Mouse (Mus musculus): ENCODE measurements around the gene Ror1. TPM values are rescaled to one million over a fixed set of nuclear protein-coding genes. Genes with fewer than 3 reads are reported as not detected.
A peak's percentile ranks its signal among the peaks of the same experiment; 100 is the strongest.

The Ror1 gene
- polyA plus RNA-seq, 1 experiment from 2014 or later = 12.4 TPM

DNA sequence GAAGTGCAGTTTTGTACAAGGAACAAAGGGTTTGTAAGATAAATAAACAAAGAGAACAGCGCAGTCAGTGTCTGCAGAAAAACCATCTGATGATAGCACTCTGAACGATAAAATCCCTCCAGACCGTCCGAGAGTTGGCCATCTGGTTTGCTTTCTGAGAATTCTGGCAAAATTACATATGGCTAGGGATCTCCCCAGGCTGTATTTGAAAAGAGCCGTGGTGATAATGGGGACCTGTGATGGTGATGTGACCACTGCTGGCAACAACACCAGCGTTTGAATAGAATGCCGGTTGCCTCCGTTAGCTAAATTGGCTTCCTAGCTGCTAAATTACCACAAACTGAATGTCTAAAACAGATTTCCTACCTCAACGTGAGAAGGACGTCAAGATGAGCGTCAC is 277.2 kb downstream of the Ror1 start:
- no peak overlapping the region for H3K4me2 ChIP-seq (ENCODE audit: low read length)
- no peak for ATAC-seq (ENCODE audit: insufficient number of reproducible peaks, insufficient read depth, low FRiP score, low read depth)
- WGBS = 56% methylated on average over 11 of the region's 11 CpGs

DNA sequence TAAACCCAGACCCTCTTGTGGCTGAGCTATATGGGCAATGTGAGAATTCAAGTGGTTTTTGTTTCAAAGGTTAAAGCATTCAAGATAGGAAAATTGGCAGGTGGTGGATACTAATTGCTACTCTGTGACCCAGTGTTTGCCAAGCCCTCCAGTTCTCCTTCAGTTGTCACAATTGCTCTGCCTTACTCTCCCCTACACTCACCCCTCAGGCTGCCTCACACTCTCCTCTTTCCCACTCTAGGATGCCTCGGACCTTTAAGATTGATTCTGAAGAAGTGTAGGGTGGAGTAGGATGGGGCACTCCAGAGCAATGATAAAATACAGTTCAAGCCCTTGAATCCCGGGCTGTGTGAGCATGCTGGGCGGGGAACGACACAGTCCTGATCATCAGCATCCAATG is 278.2 kb downstream of the Ror1 start:
- Histone ChIP-seq H3K4me3 (ENCODE audit: control insufficient read depth in 1 of 2, insufficient read depth in 1 of 2, low read depth in 1 of 2, low read length in 2 of 2) (no peak overlapping the region), H3K36me3 (ENCODE audit: control insufficient read depth, insufficient read depth, low read length) (no peaks in the 10 kb centered on the region), H3K4me2 (ENCODE audit: low read length) (no peak overlapping the region), H3K9ac (ENCODE audit: low read length) (no peak overlapping the region), H3K9me3 (ENCODE audit: control insufficient read depth, low read length) (no peaks in the 10 kb centered on the region), H3K4me1 (ENCODE audit: control insufficient read depth in 2 of 2, insufficient read depth in 2 of 2, low read length in 2 of 2) (peaks cover 16 to 29% of the 10 kb centered on the region in 2 experiments), H3K27ac (replicated peaks in 1 of 2; ENCODE audit: control insufficient read depth in 1 of 2, insufficient read depth in 1 of 2, low read depth in 2 of 2, low read length in 2 of 2) (no peak overlapping the region), H3K27me3 (ENCODE audit: control insufficient read depth, insufficient read depth, low read length) (no peaks in the 10 kb centered on the region)
- WGBS = 46% methylated on average over 4 of the region's 4 CpGs
- ATAC-seq (ENCODE audit: insufficient number of reproducible peaks, insufficient read depth, low FRiP score, low read depth) = no peak

More for the DNA sequence above, 277.2 kb downstream of the Ror1 start:
- no peak overlapping the region for H3K4me3 ChIP-seq (ENCODE audit: control insufficient read depth in 1 of 2, insufficient read depth in 1 of 2, low read depth in 1 of 2, low read length in 2 of 2)
- no peaks in the 10 kb centered on the region for H3K27me3 ChIP-seq (ENCODE audit: control insufficient read depth, insufficient read depth, low read length)
- no peaks in the 10 kb centered on the region for H3K9me3 ChIP-seq (ENCODE audit: control insufficient read depth, low read length)
- H3K4me1 ChIP-seq (ENCODE audit: control insufficient read depth in 2 of 2, insufficient read depth in 2 of 2, low read length in 2 of 2) = peaks cover 10 to 20% of the 10 kb centered on the region in 2 experiments
- no peak overlapping the region for H3K9ac ChIP-seq (ENCODE audit: low read length)
- no peak overlapping the region for H3K27ac ChIP-seq (replicated peaks in 1 of 2; ENCODE audit: control insufficient read depth in 1 of 2, insufficient read depth in 1 of 2, low read depth in 2 of 2, low read length in 2 of 2)
- no peaks in the 10 kb centered on the region for H3K36me3 ChIP-seq (ENCODE audit: control insufficient read depth, insufficient read depth, low read length)

DNA sequence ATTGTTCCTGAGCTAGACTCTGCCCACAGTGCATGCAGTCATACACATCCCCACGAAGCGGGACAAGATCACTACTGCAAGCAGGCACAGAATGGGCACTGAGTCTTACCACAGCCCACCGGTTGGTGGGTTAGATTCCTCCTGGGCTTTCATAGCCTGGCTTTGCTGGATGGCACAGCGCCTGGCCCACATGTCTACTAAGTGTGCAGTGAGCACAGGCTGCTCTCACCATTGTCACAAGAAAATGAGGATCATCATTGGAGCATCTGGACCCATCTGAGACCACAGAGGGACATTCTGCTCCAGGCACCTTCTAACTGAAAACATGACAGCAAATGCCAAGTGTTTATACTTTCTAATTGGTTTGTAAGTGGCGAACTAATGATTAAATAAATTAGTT is 279.7 kb downstream of the Ror1 start:
- H3K27ac ChIP-seq (replicated peaks in 1 of 2; ENCODE audit: control insufficient read depth in 1 of 2, insufficient read depth in 1 of 2, low read depth in 2 of 2, low read length in 2 of 2) = no peak overlapping the region
- no peak overlapping the region for H3K4me2 ChIP-seq (ENCODE audit: low read length)
- no peaks in the 10 kb centered on the region for H3K27me3 ChIP-seq (ENCODE audit: control insufficient read depth, insufficient read depth, low read length)
- no peaks in the 10 kb centered on the region for H3K9me3 ChIP-seq (ENCODE audit: control insufficient read depth, low read length)
- 92% methylated on average over 5 of the region's 5 CpGs for WGBS
- H3K9ac ChIP-seq (ENCODE audit: low read length) = no peak overlapping the region
- no peak overlapping the region for H3K4me3 ChIP-seq (ENCODE audit: control insufficient read depth in 1 of 2, insufficient read depth in 1 of 2, low read depth in 1 of 2, low read length in 2 of 2)
- peaks cover 19 to 32% of the 10 kb centered on the region in 2 experiments for H3K4me1 ChIP-seq (ENCODE audit: control insufficient read depth in 2 of 2, insufficient read depth in 2 of 2, low read length in 2 of 2)
- H3K36me3 ChIP-seq (ENCODE audit: control insufficient read depth, insufficient read depth, low read length) = no peaks in the 10 kb centered on the region
- ATAC-seq (ENCODE audit: insufficient number of reproducible peaks, insufficient read depth, low FRiP score, low read depth) = no peak

GRCm38 (mm10) chr4:100376163-100376562 is 280.6 kb downstream of the Ror1 start:
- Histone ChIP-seq H3K9me3 (ENCODE audit: control insufficient read depth, low read length) (no peaks in the 10 kb centered on the region), H3K36me3 (ENCODE audit: control insufficient read depth, insufficient read depth, low read length) (no peaks in the 10 kb centered on the region), H3K27ac (replicated peaks in 1 of 2; ENCODE audit: control insufficient read depth in 1 of 2, insufficient read depth in 1 of 2, low read depth in 2 of 2, low read length in 2 of 2) (no peak overlapping the region), H3K4me2 (ENCODE audit: low read length) (no peak overlapping the region), H3K4me3 (ENCODE audit: control insufficient read depth in 1 of 2, insufficient read depth in 1 of 2, low read depth in 1 of 2, low read length in 2 of 2) (no peak overlapping the region), H3K4me1 (ENCODE audit: control insufficient read depth in 2 of 2, insufficient read depth in 2 of 2, low read length in 2 of 2) (peaks cover 19 to 34% of the 10 kb centered on the region in 2 experiments), H3K9ac (ENCODE audit: low read length) (no peak overlapping the region), H3K27me3 (ENCODE audit: control insufficient read depth, insufficient read depth, low read length) (no peaks in the 10 kb centered on the region)
- 58% methylated on average over 6 of the region's 6 CpGs for WGBS
- ATAC-seq (ENCODE audit: insufficient number of reproducible peaks, insufficient read depth, low FRiP score, low read depth) = no peak

DNA sequence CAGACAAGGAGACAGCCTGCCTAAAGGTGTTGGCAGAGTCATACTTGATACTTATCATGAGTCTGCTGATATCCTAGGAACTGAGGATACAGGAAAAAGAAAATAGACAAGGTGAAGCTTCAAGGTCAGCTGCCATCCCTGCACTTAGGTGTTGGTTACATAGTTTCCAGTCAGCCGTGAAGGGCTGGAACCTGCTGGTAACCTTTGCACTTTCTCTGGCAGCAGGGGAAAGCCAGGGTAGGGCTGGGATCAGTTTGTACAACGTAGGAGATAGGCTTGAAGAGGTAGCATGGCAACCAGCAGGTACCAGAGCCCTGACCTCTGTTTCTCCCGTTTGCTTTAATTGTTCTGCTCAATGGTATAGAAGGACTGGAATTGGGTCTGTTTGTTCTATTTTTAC is 281.6 kb downstream of the Ror1 start:
- no peak overlapping the region for H3K9ac ChIP-seq (ENCODE audit: low read length)
- H3K4me2 ChIP-seq (ENCODE audit: low read length) = no peak overlapping the region
- peak overlapping the region in 1 of 2 experiments; percentile 12; a peak in 1 of 4 replicates for H3K27ac ChIP-seq (replicated peaks in 1 of 2; ENCODE audit: control insufficient read depth in 1 of 2, insufficient read depth in 1 of 2, low read depth in 2 of 2, low read length in 2 of 2)
- H3K4me3 ChIP-seq (ENCODE audit: control insufficient read depth in 1 of 2, insufficient read depth in 1 of 2, low read depth in 1 of 2, low read length in 2 of 2) = no peak overlapping the region
- WGBS = 69% methylated on average over 3 of the region's 3 CpGs
- no peaks in the 10 kb centered on the region for H3K9me3 ChIP-seq (ENCODE audit: control insufficient read depth, low read length)
- H3K4me1 ChIP-seq (ENCODE audit: control insufficient read depth in 2 of 2, insufficient read depth in 2 of 2, low read length in 2 of 2) = peaks cover 19 to 38% of the 10 kb centered on the region in 2 experiments
- H3K36me3 ChIP-seq (ENCODE audit: control insufficient read depth, insufficient read depth, low read length) = no peaks in the 10 kb centered on the region
- H3K27me3 ChIP-seq (ENCODE audit: control insufficient read depth, insufficient read depth, low read length) = no peaks in the 10 kb centered on the region
- no peak for ATAC-seq (ENCODE audit: insufficient number of reproducible peaks, insufficient read depth, low FRiP score, low read depth)

DNA sequence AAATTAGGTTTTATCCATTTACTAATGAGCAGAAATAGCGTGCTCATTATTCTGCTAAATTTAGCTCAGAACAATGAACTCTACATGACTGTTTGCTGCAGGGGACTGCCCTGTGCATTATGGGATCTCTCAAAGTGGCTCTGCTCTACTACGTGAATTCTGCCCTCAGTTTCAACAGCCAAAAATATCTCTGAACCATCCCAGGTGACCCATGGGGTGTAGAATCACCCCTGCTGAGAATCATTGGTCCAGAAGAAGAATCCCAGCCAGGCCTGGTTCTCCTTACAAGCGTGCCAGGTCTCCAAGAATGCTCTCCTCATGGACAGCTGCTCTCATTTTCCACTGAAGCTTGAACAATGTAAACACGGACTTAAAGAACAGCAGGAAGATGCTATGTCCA is 282.4 kb downstream of the Ror1 start:
- no peaks in the 10 kb centered on the region for H3K36me3 ChIP-seq (ENCODE audit: control insufficient read depth, insufficient read depth, low read length)
- 49% methylated on average over 4 of the region's 4 CpGs for WGBS
- no peak overlapping the region for H3K4me3 ChIP-seq (ENCODE audit: control insufficient read depth in 1 of 2, insufficient read depth in 1 of 2, low read depth in 1 of 2, low read length in 2 of 2)
- peaks cover 24 to 44% of the 10 kb centered on the region in 2 experiments for H3K4me1 ChIP-seq (ENCODE audit: control insufficient read depth in 2 of 2, insufficient read depth in 2 of 2, low read length in 2 of 2)
- no peak overlapping the region for H3K9ac ChIP-seq (ENCODE audit: low read length)
- peak overlapping the region; percentile 40 to 65 for H3K27ac ChIP-seq (replicated peaks in 1 of 2; ENCODE audit: control insufficient read depth in 1 of 2, insufficient read depth in 1 of 2, low read depth in 2 of 2, low read length in 2 of 2)
- no peak; the same call in 1 of the 2 replicates for ATAC-seq (ENCODE audit: insufficient number of reproducible peaks, insufficient read depth, low FRiP score, low read depth)
- H3K4me2 ChIP-seq (ENCODE audit: low read length) = no peak overlapping the region
- no peaks in the 10 kb centered on the region for H3K27me3 ChIP-seq (ENCODE audit: control insufficient read depth, insufficient read depth, low read length)
- no peaks in the 10 kb centered on the region for H3K9me3 ChIP-seq (ENCODE audit: control insufficient read depth, low read length)

DNA sequence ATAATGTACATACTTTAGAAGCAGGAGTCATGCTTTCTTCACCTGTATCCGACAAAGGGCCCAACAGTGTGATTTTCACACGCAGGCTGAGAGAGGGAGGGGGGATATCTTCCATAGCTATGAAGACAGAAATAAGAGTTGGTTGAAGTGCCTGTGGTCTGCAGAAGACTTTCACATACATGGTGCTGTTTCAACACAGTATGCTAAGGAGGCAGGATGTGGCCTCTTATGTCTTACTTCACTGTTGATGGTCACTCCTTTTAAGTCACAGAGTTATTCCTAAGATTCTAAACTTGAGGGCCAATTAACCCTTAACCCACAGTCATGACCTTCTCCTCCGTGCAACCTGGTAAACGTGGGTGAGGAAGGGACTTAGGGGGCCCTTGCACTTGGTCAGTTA is 286.2 kb downstream of the Ror1 start:
- ATAC-seq (ENCODE audit: insufficient number of reproducible peaks, insufficient read depth, low FRiP score, low read depth) = no peak
- Histone ChIP-seq H3K4me2 (ENCODE audit: low read length) (no peak overlapping the region), H3K27ac (replicated peaks in 1 of 2; ENCODE audit: control insufficient read depth in 1 of 2, insufficient read depth in 1 of 2, low read depth in 2 of 2, low read length in 2 of 2) (no peak overlapping the region), H3K4me3 (ENCODE audit: control insufficient read depth in 1 of 2, insufficient read depth in 1 of 2, low read depth in 1 of 2, low read length in 2 of 2) (no peak overlapping the region), H3K4me1 (ENCODE audit: control insufficient read depth in 2 of 2, insufficient read depth in 2 of 2, low read length in 2 of 2) (peaks cover 20 to 44% of the 10 kb centered on the region in 2 experiments), H3K9me3 (ENCODE audit: control insufficient read depth, low read length) (0 out of 2 replicates have a peak, but pooled peaks cover 3% of the 10 kb centered on the region), H3K27me3 (ENCODE audit: control insufficient read depth, insufficient read depth, low read length) (no peaks in the 10 kb centered on the region), H3K36me3 (ENCODE audit: control insufficient read depth, insufficient read depth, low read length) (no peaks in the 10 kb centered on the region), H3K9ac (ENCODE audit: low read length) (no peak overlapping the region)
- 77% methylated on average over 4 of the region's 4 CpGs for whole genome bisulfite sequencing

GRCm38 (mm10) chr4:100386272-100386988 is 290.8 kb downstream of the Ror1 start:
- H3K4me1 ChIP-seq (ENCODE audit: control insufficient read depth in 2 of 2, insufficient read depth in 2 of 2, low read length in 2 of 2) = peaks cover 5 to 19% of the 10 kb centered on the region in 2 experiments
- H3K9ac ChIP-seq (ENCODE audit: low read length) = no peak overlapping the region
- no peak overlapping the region for H3K4me2 ChIP-seq (ENCODE audit: low read length)
- no peaks in the 10 kb centered on the region for H3K36me3 ChIP-seq (ENCODE audit: control insufficient read depth, insufficient read depth, low read length)
- 0 out of 2 replicates have a peak, but pooled peaks cover 3% of the 10 kb centered on the region for H3K9me3 ChIP-seq (ENCODE audit: control insufficient read depth, low read length)
- H3K4me3 ChIP-seq (ENCODE audit: control insufficient read depth in 1 of 2, insufficient read depth in 1 of 2, low read depth in 1 of 2, low read length in 2 of 2) = no peak overlapping the region
- 46% methylated on average over 5 of the region's 5 CpGs for WGBS
- H3K27ac ChIP-seq (replicated peaks in 1 of 2; ENCODE audit: control insufficient read depth in 1 of 2, insufficient read depth in 1 of 2, low read depth in 2 of 2, low read length in 2 of 2) = no peak overlapping the region
- H3K27me3 ChIP-seq (ENCODE audit: control insufficient read depth, insufficient read depth, low read length) = no peaks in the 10 kb centered on the region
- ATAC-seq (ENCODE audit: insufficient number of reproducible peaks, insufficient read depth, low FRiP score, low read depth) = no peak
